In genomic region chr16:11984271-11984791, GRCm38 (mm10) we compare ENCODE assay signal across 10 mouse cellular contexts. TPM values are rescaled to one million over a fixed set of nuclear protein-coding genes. Genes with fewer than 3 reads are reported as not detected.
DNase-seq lines count a peak whose midpoint lies in the region; ATAC-seq and TF ChIP-seq lines count a peak whose summit lies in the region.
"Had no signal": no experiment of that assay in that cellular context is flagged by ENCODE, and none has a peak within 500 bp of the region (broad histone marks: within the 10 kb centered on the region; RNA-seq: fewer than 3 reads in every experiment).

No protein-coding gene starts in this region.

- DNase-seq in cerebellum, postnatal 25 days: peak; percentile 27 to 43
- DNase-seq in cerebellum, adult 9-10 months: no peak
- no peak for DNase-seq in spleen, adult 2 months (ENCODE audit: low read depth in 1 of 2, low spot score in 2 of 2)
- DNase-seq in spleen, adult 12 weeks (ENCODE audit: low spot score): no peak
- DNase-seq in left cerebral cortex, postnatal 4 days: peak; percentile 37
- peak; percentile 75 for DNase-seq in midbrain, embryonic 14.5 days

- H3K4me2 ChIP-seq in heart, embryonic 13.5 days: peak overlapping the region; percentile 97
- peak overlapping the region; percentile 95 for H3K4me2 ChIP-seq in midbrain, embryonic 14.5 days (ENCODE audit: low read length)

- no peaks in the 10 kb centered on the region for H3K4me1 ChIP-seq in spleen, adult 2 months (ENCODE audit: control insufficient read depth, insufficient read depth, insufficient read length)
- peaks cover 17% of the 10 kb centered on the region for H3K4me1 ChIP-seq in heart, embryonic 13.5 days
- H3K4me1 ChIP-seq in midbrain, embryonic 14.5 days (ENCODE audit: control insufficient read depth, insufficient read depth, low read length): peaks cover 12% of the 10 kb centered on the region; the same call in 1 of the 2 replicates

- peak overlapping the region; percentile 15; the same call in 1 of the 2 replicates for H3K4me3 ChIP-seq in spleen, adult 2 months (ENCODE audit: extremely low read depth, insufficient read depth, insufficient read length)
- peak overlapping the region; percentile 64 for H3K4me3 ChIP-seq in heart, embryonic 13.5 days
- H3K4me3 ChIP-seq in midbrain, embryonic 14.5 days (replicated peaks; ENCODE audit: low read depth, low read length): peak overlapping the region; percentile 58
- H3K4me3 ChIP-seq: erythroblast, embryonic 14.5 days; myocyte had no signal

- 3% methylated on average over 73 of the region's 76 CpGs for WGBS in spleen, adult 2 months
- WGBS in heart, embryonic 13.5 days: under 1% methylated on average over 69 of the region's 76 CpGs
- WGBS in midbrain, embryonic 14.5 days: 1% methylated on average over 69 of the region's 76 CpGs

- TF ChIP-seq CTCF in spleen, adult 2 months (IDR thresholded peaks at IDR 0.05; ENCODE audit: extremely low read depth, insufficient read depth, insufficient read length, insufficient replicate concordance): no peak

- no peak for ATAC-seq in heart, embryonic 13.5 days (ENCODE audit: extremely low read depth, insufficient number of reproducible peaks, low FRiP score, low TSS enrichment)
- peak; percentile 72 for ATAC-seq in midbrain, embryonic 14.5 days (ENCODE audit: low FRiP score, low TSS enrichment)
- ATAC-seq in inflammation-experienced regulatory T-cells, adult 6 months: no peak

- TF ChIP-seq POLR2A in spleen, adult 2 months (IDR thresholded peaks at IDR 0.05; ENCODE audit: low read depth, low read length): no peak

- H3K36me3 ChIP-seq in spleen, adult 2 months (ENCODE audit: control insufficient read depth, insufficient read depth, low read length): no peaks in the 10 kb centered on the region
- no peaks in the 10 kb centered on the region for H3K36me3 ChIP-seq in heart, embryonic 13.5 days
- no peaks in the 10 kb centered on the region for H3K36me3 ChIP-seq in midbrain, embryonic 14.5 days (ENCODE audit: control insufficient read depth, insufficient read depth, low read length)

- intact Hi-C loops in left cerebral cortex, postnatal 4 days (cut with DNase I): loop anchor here (5.0 to 10.0 kb wide), 2 partner anchors 220 to 1028 kb away; no protein-coding TSS in a partner anchor

- H3K27me3 ChIP-seq in spleen, adult 2 months (ENCODE audit: control insufficient read depth, insufficient read depth, low read length): peaks cover 11% of the 10 kb centered on the region
- peaks cover 99% of the 10 kb centered on the region for H3K27me3 ChIP-seq in heart, embryonic 13.5 days (replicated peaks)
- H3K27me3 ChIP-seq in midbrain, embryonic 14.5 days (ENCODE audit: control insufficient read depth, insufficient read depth, low read length): peaks cover 41% of the 10 kb centered on the region

- H3K27ac ChIP-seq in spleen, adult 2 months (ENCODE audit: insufficient read depth, low read length): no peak overlapping the region
- no peak overlapping the region for H3K27ac ChIP-seq in heart, embryonic 13.5 days (replicated peaks)
- peak overlapping the region; percentile 55; the same call in 1 of the 2 replicates for H3K27ac ChIP-seq in midbrain, embryonic 14.5 days (replicated peaks; ENCODE audit: low read depth, low read length)

- H3K9ac ChIP-seq in heart, embryonic 13.5 days: peak overlapping the region; percentile 74
- peak overlapping the region; percentile 64 for H3K9ac ChIP-seq in midbrain, embryonic 14.5 days (replicated peaks; ENCODE audit: low read length)

- no peaks in the 10 kb centered on the region for H3K9me3 ChIP-seq in heart, embryonic 13.5 days
- no peaks in the 10 kb centered on the region for H3K9me3 ChIP-seq in midbrain, embryonic 14.5 days (ENCODE audit: control insufficient read depth, low read length)

RNA-seq across cellular contexts. Expression of gene Shisa9, which starts 0.4 kb away (rescaled TPM):
- polyA plus RNA-seq in spleen, adult 2 months (2012; rRNA removed): 0.05 and 0.16 TPM in 2 replicates
- 0.61 and 1.5 TPM in 2 replicates for polyA plus RNA-seq in heart, embryonic 13.5 days (2015; fragmentation: Nextera tagmentation; extraction: Ambion mirVana)
- total RNA-seq in left cerebral cortex, postnatal 4 days (2021): 10 to 100 TPM; 56.0 to 57.3 TPM
- polyA plus RNA-seq in midbrain, embryonic 14.5 days (2014; fragmentation: Nextera tagmentation; extraction: Ambion mirVana): 11.3 and 11.5 TPM in 2 replicates
- under 1 TPM in 1 of 3 experiments, not detected in 2; 0.19 TPM for polyA plus RNA-seq in inflammation-experienced regulatory T-cells, adult 6 months (2017; shearing (Covaris generic))
- polyA plus RNA-seq: erythroblast, embryonic 14.5 days; myocyte had no signal

Comparison
In these comparisons a context has a peak if more than half of its experiments do, and no peak if none do; other contexts are left out.
1. DNase-seq: peak in cerebellum, postnatal 25 days (2 of 2), left cerebral cortex, postnatal 4 days (single experiment) and midbrain, embryonic 14.5 days (single experiment); none in cerebellum, adult 9-10 months (single experiment), spleen, adult 2 months (0 of 2) and spleen, adult 12 weeks (single experiment).
2. Peak in every context shown above with its lines, with median percentiles within 50 percentile points of each other: H3K4me3 ChIP-seq.